Mouse (Mus musculus): ENCODE measurements at regions not wholly inside any gene's neighbourhood (a gene's known extent, or its start where the extent isn't known, plus 50 kb on each side); places are given as distances from the start of the nearest gene placed in this dataset.

DNA sequence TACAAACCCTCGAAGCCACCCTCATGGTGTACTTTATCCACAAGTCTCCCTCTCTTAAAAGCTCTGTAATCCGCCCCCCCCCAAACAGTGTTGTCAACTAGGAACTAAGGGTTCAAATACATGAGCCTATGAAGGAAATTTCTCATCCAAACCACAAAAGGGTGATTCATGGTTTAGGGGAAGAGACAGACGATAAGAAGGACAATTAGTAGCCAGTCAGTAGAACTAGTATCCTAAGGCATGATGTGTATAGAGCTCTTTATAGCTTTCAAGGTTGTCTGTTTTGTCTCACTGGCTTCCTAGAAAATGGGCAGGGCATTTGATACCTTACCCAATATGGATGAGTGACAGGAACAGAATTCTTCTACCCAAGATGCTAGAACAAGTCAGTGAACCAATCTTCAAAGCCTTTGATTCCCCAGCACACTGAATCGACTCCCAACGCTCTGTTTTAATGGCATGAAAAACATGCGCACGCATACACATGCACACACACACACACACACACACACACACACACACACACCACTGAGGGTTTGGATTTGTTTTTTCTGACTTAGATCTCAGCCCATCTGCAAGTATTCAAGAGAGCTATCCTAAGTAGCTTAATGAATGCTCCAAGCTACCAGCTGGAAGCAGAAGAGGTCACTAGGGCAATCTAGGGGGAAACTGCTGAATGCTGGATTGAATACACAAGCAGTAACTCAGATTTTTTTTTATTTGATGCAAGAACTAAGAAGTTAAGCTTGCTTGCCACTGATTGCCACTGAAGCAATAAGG, 236.6 kb upstream of the Sox9 start:
- Histone ChIP-seq H3K4me1 (ENCODE audit: control insufficient read depth, insufficient read depth, low read length) (no peaks in the 10 kb centered on the region), H3K79me2 (ENCODE audit: control insufficient read depth, insufficient read depth, low read length) (no peaks in the 10 kb centered on the region)
- WGBS = 86% methylated on average over 7 of the region's 7 CpGs

DNA sequence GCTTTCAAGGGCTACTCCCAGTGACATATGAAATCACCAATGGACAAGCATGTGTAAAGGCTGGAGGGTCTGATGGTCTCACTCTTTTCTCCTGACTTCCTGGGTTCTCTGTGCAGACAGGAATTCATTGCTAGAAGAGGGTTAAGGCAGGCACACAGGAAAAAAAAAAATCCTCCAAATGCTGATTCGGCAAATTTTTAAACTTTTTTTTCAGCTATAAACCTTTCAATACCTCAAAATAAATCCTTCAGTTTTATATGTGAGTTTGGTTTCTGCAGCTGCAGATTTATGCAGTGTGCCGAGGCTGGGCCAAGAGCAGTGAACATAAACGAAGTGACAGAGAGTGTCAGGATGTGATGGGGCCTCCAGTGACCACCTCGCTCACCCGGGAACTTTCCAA, 235.9 kb upstream of the Sox9 start:
- H3K9ac ChIP-seq (ENCODE audit: low read depth, low read length) = no peak overlapping the region
- H3K79me2 ChIP-seq (ENCODE audit: control insufficient read depth, insufficient read depth, low read length) = no peaks in the 10 kb centered on the region
- WGBS = 82% methylated on average over 5 of the region's 5 CpGs

More for the DNA sequence above, 236.6 kb upstream of the Sox9 start:
- no peaks in the 10 kb centered on the region for H3K36me3 ChIP-seq (ENCODE audit: control insufficient read depth, insufficient read depth, low read length)
- H3K27me3 ChIP-seq (ENCODE audit: control insufficient read depth, insufficient read depth, low read length) = no peaks in the 10 kb centered on the region
- DNase-seq (ENCODE audit: extremely low read depth, low read depth, low spot score) = no peak
- no peak overlapping the region for H3K27ac ChIP-seq (replicated peaks; ENCODE audit: insufficient read depth, low read depth, low read length)
- no peak overlapping the region for H3K4me3 ChIP-seq (ENCODE audit: insufficient read depth, low read depth, low read length)
- no peak overlapping the region for H3K9ac ChIP-seq (ENCODE audit: low read depth, low read length)
- no peak for TF ChIP-seq POLR2A (IDR thresholded peaks at IDR 0.05; ENCODE audit: extremely low read depth, insufficient read depth, low read length)
- TF ChIP-seq CTCF (IDR thresholded peaks at IDR 0.05; ENCODE audit: low read depth, low read length) = no peak

GRCm38 (mm10) chr11:112552838-112553237, 229.2 kb upstream of the Sox9 start:
- no peak for DNase-seq (ENCODE audit: extremely low read depth, low read depth, low spot score)
- H3K9ac ChIP-seq (ENCODE audit: low read depth, low read length) = no peak overlapping the region
- H3K27me3 ChIP-seq (ENCODE audit: control insufficient read depth, insufficient read depth, low read length) = no peaks in the 10 kb centered on the region
- TF ChIP-seq CTCF (IDR thresholded peaks at IDR 0.05; ENCODE audit: low read depth, low read length) (no peak), POLR2A (IDR thresholded peaks at IDR 0.05; ENCODE audit: extremely low read depth, insufficient read depth, low read length) (no peak)
- no peak overlapping the region for H3K4me3 ChIP-seq (ENCODE audit: insufficient read depth, low read depth, low read length)
- no peaks in the 10 kb centered on the region for H3K79me2 ChIP-seq (ENCODE audit: control insufficient read depth, insufficient read depth, low read length)
- 87% methylated on average over 6 of the region's 6 CpGs for WGBS
- H3K27ac ChIP-seq (replicated peaks; ENCODE audit: insufficient read depth, low read depth, low read length) = no peak overlapping the region
- H3K36me3 ChIP-seq (ENCODE audit: control insufficient read depth, insufficient read depth, low read length) = no peaks in the 10 kb centered on the region
- no peaks in the 10 kb centered on the region for H3K4me1 ChIP-seq (ENCODE audit: control insufficient read depth, insufficient read depth, low read length)

More for the DNA sequence above, 235.9 kb upstream of the Sox9 start:
- Histone ChIP-seq H3K4me3 (ENCODE audit: insufficient read depth, low read depth, low read length) (no peak overlapping the region), H3K27ac (replicated peaks; ENCODE audit: insufficient read depth, low read depth, low read length) (no peak overlapping the region), H3K36me3 (ENCODE audit: control insufficient read depth, insufficient read depth, low read length) (no peaks in the 10 kb centered on the region), H3K27me3 (ENCODE audit: control insufficient read depth, insufficient read depth, low read length) (no peaks in the 10 kb centered on the region), H3K4me1 (ENCODE audit: control insufficient read depth, insufficient read depth, low read length) (no peaks in the 10 kb centered on the region)
- DNase-seq (ENCODE audit: extremely low read depth, low read depth, low spot score) = no peak
- TF ChIP-seq CTCF (IDR thresholded peaks at IDR 0.05; ENCODE audit: low read depth, low read length) (no peak), POLR2A (IDR thresholded peaks at IDR 0.05; ENCODE audit: extremely low read depth, insufficient read depth, low read length) (no peak)

GRCm38 (mm10) chr11:112563027-112563426, 219.0 kb upstream of the Sox9 start:
- 88% methylated on average over 9 of the region's 9 CpGs for WGBS
- no peak overlapping the region for H3K4me3 ChIP-seq (ENCODE audit: insufficient read depth, low read depth, low read length)
- H3K36me3 ChIP-seq (ENCODE audit: control insufficient read depth, insufficient read depth, low read length) = no peaks in the 10 kb centered on the region

DNA sequence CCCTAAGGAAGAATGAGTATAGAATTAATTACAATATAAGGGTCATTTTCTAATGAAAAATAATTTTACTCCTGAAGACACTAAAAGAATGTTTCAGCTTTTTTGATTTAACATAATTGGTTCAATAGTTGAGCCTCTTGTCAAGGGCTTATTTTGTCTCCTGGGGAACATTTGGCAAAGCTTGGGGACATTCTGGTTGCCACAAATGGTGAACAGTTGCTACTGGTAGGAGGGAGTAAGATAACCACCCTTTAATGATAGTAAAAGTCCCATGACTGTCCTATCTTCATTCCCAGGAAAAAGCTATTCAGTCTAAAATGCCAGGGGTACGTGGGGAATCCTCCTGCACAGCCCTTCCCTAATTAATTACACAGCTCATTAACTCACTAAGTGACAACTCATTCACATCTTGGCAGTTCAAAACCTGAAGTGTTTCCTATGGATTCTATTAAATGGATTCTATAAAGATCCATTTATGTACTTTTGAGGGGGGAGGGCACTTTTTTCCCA, 217.3 kb upstream of the Sox9 start:
- Histone ChIP-seq H3K79me2 (ENCODE audit: control insufficient read depth, insufficient read depth, low read length) (no peaks in the 10 kb centered on the region), H3K4me1 (ENCODE audit: control insufficient read depth, insufficient read depth, low read length) (no peaks in the 10 kb centered on the region), H3K27me3 (ENCODE audit: control insufficient read depth, insufficient read depth, low read length) (no peaks in the 10 kb centered on the region), H3K27ac (replicated peaks; ENCODE audit: insufficient read depth, low read depth, low read length) (no peak overlapping the region), H3K4me3 (ENCODE audit: insufficient read depth, low read depth, low read length) (no peak overlapping the region), H3K9ac (ENCODE audit: low read depth, low read length) (no peak overlapping the region), H3K36me3 (ENCODE audit: control insufficient read depth, insufficient read depth, low read length) (no peaks in the 10 kb centered on the region)
- TF ChIP-seq CTCF (IDR thresholded peaks at IDR 0.05; ENCODE audit: low read depth, low read length) = no peak
- no peak for TF ChIP-seq POLR2A (IDR thresholded peaks at IDR 0.05; ENCODE audit: extremely low read depth, insufficient read depth, low read length)
- DNase-seq (ENCODE audit: extremely low read depth, low read depth, low spot score) = no peak
- 75% methylated on average over 1 of the region's 1 CpGs for WGBS

More at GRCm38 (mm10) chr11:112563027-112563426, 219.0 kb upstream of the Sox9 start:
- Histone ChIP-seq H3K27ac (replicated peaks; ENCODE audit: insufficient read depth, low read depth, low read length) (no peak overlapping the region), H3K9ac (ENCODE audit: low read depth, low read length) (no peak overlapping the region), H3K79me2 (ENCODE audit: control insufficient read depth, insufficient read depth, low read length) (no peaks in the 10 kb centered on the region), H3K4me1 (ENCODE audit: control insufficient read depth, insufficient read depth, low read length) (no peaks in the 10 kb centered on the region), H3K27me3 (ENCODE audit: control insufficient read depth, insufficient read depth, low read length) (no peaks in the 10 kb centered on the region)
- TF ChIP-seq POLR2A (IDR thresholded peaks at IDR 0.05; ENCODE audit: extremely low read depth, insufficient read depth, low read length) (no peak), CTCF (IDR thresholded peaks at IDR 0.05; ENCODE audit: low read depth, low read length) (no peak)
- DNase-seq (ENCODE audit: extremely low read depth, low read depth, low spot score) = no peak

DNA sequence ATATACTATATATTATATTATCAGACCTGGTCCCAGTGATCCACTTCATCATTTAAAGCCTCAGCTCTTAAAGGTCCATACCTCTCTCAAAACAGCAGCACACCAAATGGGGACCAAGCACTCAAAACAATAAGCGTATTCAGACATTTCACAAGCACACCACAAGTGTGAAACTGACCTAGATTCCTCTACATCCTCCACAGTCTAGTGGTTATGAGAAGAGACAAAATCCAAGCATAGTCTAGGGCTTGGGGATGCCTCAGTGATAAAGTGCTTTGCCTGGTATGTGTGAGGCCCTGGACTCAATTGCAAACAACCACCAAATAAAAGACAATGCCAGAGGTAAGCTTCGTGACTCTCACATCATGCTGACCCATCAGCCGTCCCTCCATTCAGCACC, 216.0 kb upstream of the Sox9 start:
- no peak for DNase-seq (ENCODE audit: extremely low read depth, low read depth, low spot score)
- no peaks in the 10 kb centered on the region for H3K36me3 ChIP-seq (ENCODE audit: control insufficient read depth, insufficient read depth, low read length)
- TF ChIP-seq CTCF (IDR thresholded peaks at IDR 0.05; ENCODE audit: low read depth, low read length) = no peak
- H3K27ac ChIP-seq (replicated peaks; ENCODE audit: insufficient read depth, low read depth, low read length) = no peak overlapping the region
- H3K9ac ChIP-seq (ENCODE audit: low read depth, low read length) = no peak overlapping the region
- no peaks in the 10 kb centered on the region for H3K27me3 ChIP-seq (ENCODE audit: control insufficient read depth, insufficient read depth, low read length)
- H3K4me1 ChIP-seq (ENCODE audit: control insufficient read depth, insufficient read depth, low read length) = no peaks in the 10 kb centered on the region
- no peak overlapping the region for H3K4me3 ChIP-seq (ENCODE audit: insufficient read depth, low read depth, low read length)
- H3K79me2 ChIP-seq (ENCODE audit: control insufficient read depth, insufficient read depth, low read length) = no peaks in the 10 kb centered on the region
- 80% methylated on average over 3 of the region's 3 CpGs for WGBS
